ENCODE assay signal across 27 mouse cellular contexts in the genomic region with DNA sequence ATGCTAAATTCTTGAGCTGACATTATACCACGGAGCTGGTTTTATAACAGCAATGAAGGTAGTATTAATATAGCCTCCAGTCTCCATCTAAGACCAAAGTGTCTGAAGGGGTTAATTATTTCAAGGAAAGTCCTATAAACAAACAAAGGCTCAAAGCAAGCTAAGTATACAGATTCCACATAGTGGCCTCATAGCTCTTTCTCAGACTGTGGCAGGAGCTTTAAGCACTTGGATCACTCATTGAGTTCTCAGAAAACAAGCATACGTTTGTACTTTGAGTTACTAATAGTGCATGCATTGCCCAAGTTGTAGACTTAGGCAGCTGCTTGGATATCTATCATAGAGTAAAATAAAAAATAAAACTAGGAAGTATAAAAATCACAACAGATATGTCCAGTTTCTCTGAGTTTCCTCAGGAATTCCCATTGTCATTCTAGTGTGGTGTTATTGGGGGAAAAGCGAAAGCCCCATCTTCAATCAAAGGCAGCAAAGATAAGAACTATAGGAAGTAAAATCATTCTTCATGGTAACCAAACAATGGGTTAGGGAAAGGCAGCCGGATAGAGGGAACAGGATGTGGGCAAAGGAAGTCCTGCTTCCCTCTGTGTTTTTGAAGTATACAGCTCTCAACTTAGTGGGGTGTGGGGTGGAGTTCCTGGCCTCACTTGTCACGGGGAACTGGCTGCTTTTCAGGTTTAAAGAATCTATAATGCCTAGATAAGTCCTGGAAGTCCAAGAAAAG. TPM values are rescaled to one million over a fixed set of nuclear protein-coding genes. Genes with fewer than 3 reads are reported as not detected.
DNase-seq lines count a peak whose midpoint lies in the region; ATAC-seq and TF ChIP-seq lines count a peak whose summit lies in the region.
"Had no signal": no experiment of that assay in that cellular context is flagged by ENCODE, and none has a peak within 500 bp of the region (broad histone marks: within the 10 kb centered on the region; RNA-seq: fewer than 3 reads in every experiment).

No protein-coding gene starts in this region.

- TF ChIP-seq CTCF in lung, embryonic 14.5 days (IDR thresholded peaks at IDR 0.05; ENCODE audit: low read depth) = no peak

- no peaks in the 10 kb centered on the region for H3K4me1 ChIP-seq in heart, embryonic 12.5 days (replicated peaks)
- H3K4me1 ChIP-seq in kidney, embryonic 15.5 days = peaks cover 21% of the 10 kb centered on the region
- H3K4me1 ChIP-seq in lung, embryonic 14.5 days (ENCODE audit: insufficient read depth) = peaks cover 10% of the 10 kb centered on the region; the same call in 1 of the 2 replicates
- H3K4me1 ChIP-seq: forebrain, embryonic 15.5 days; hindbrain, embryonic 13.5 days; limb, embryonic 15.5 days; midbrain, embryonic 15.5 days; neural tube, embryonic 12.5 days had no signal

- no peak for DNase-seq in heart, postnatal 14 days
- no peak for DNase-seq in kidney, adult 11 months
- peak; percentile 59 for DNase-seq in lung, embryonic 14.5 days
- no peak for DNase-seq in lung, postnatal 25 days (ENCODE audit: low spot score)
- DNase-seq: adrenal gland, postnatal 36 days; cerebellum, adult 9-10 months; kidney, adult 18-20 months; left cerebral cortex, postnatal 4 days; right cerebral cortex, postnatal 14 days; spleen, adult 18-20 months; thymus, postnatal 14 days had no signal

- H3K9ac ChIP-seq in heart, embryonic 12.5 days = no peak overlapping the region
- no peak overlapping the region for H3K9ac ChIP-seq in kidney, embryonic 15.5 days
- H3K9ac ChIP-seq in lung, embryonic 14.5 days = no peak overlapping the region
- H3K9ac ChIP-seq: forebrain, embryonic 15.5 days; hindbrain, embryonic 13.5 days; limb, embryonic 15.5 days; midbrain, embryonic 15.5 days; neural tube, embryonic 12.5 days had no signal

- 48% methylated on average over 5 of the region's 5 CpGs for WGBS in heart, embryonic 12.5 days
- 40% methylated on average over 5 of the region's 5 CpGs for WGBS in kidney, embryonic 15.5 days
- 26% methylated on average over 5 of the region's 5 CpGs for WGBS in lung, embryonic 14.5 days

- no peak overlapping the region for H3K4me3 ChIP-seq in heart, embryonic 12.5 days
- H3K4me3 ChIP-seq in kidney, embryonic 15.5 days (replicated peaks) = no peak overlapping the region
- H3K4me3 ChIP-seq in lung, embryonic 14.5 days (ENCODE audit: low read depth, low read length) = no peak overlapping the region
- H3K4me3 ChIP-seq: forebrain, embryonic 15.5 days; hindbrain, embryonic 13.5 days; limb, embryonic 15.5 days; midbrain, embryonic 15.5 days; neural tube, embryonic 12.5 days had no signal

- H3K27ac ChIP-seq in heart, embryonic 12.5 days (ENCODE audit: poor library complexity, severe bottlenecking) = 0 out of 2 replicates have a peak overlapping the region, but pooled peaks have one; percentile 36
- H3K27ac ChIP-seq in kidney, embryonic 15.5 days = peak overlapping the region; percentile 91
- H3K27ac ChIP-seq in lung, embryonic 14.5 days (ENCODE audit: low read depth) = peak overlapping the region; percentile 65
- H3K27ac ChIP-seq: forebrain, embryonic 15.5 days; hindbrain, embryonic 13.5 days; limb, embryonic 15.5 days; macrophage; midbrain, embryonic 15.5 days; neural tube, embryonic 12.5 days had no signal

- no peaks in the 10 kb centered on the region for H3K9me3 ChIP-seq in heart, embryonic 12.5 days (replicated peaks)
- no peaks in the 10 kb centered on the region for H3K9me3 ChIP-seq in kidney, embryonic 15.5 days (replicated peaks)
- no peaks in the 10 kb centered on the region for H3K9me3 ChIP-seq in lung, embryonic 14.5 days (ENCODE audit: low read depth, low read length)
- H3K9me3 ChIP-seq: forebrain, embryonic 15.5 days; hindbrain, embryonic 13.5 days; limb, embryonic 15.5 days; midbrain, embryonic 15.5 days; neural tube, embryonic 12.5 days had no signal

- no peaks in the 10 kb centered on the region for H3K36me3 ChIP-seq in heart, embryonic 12.5 days
- no peaks in the 10 kb centered on the region for H3K36me3 ChIP-seq in kidney, embryonic 15.5 days
- no peaks in the 10 kb centered on the region for H3K36me3 ChIP-seq in lung, embryonic 14.5 days (ENCODE audit: insufficient read depth)
- H3K36me3 ChIP-seq: forebrain, embryonic 15.5 days; hindbrain, embryonic 13.5 days; limb, embryonic 15.5 days; midbrain, embryonic 15.5 days; neural tube, embryonic 12.5 days had no signal

- H3K27me3 ChIP-seq in heart, embryonic 12.5 days (replicated peaks) = no peaks in the 10 kb centered on the region
- H3K27me3 ChIP-seq in kidney, embryonic 15.5 days = no peaks in the 10 kb centered on the region
- H3K27me3 ChIP-seq in lung, embryonic 14.5 days (ENCODE audit: insufficient read depth, low read length) = no peaks in the 10 kb centered on the region
- H3K27me3 ChIP-seq: forebrain, embryonic 15.5 days; hindbrain, embryonic 13.5 days; limb, embryonic 15.5 days; midbrain, embryonic 15.5 days; neural tube, embryonic 12.5 days had no signal

- ATAC-seq in heart, embryonic 12.5 days (ENCODE audit: insufficient number of reproducible peaks, low FRiP score) = no peak
- no peak for ATAC-seq in kidney, embryonic 15.5 days (replicated peaks; ENCODE audit: low FRiP score)
- ATAC-seq in lung, embryonic 14.5 days (ENCODE audit: insufficient read depth) = peak; percentile 26; the same call in 1 of the 2 replicates
- ATAC-seq in common myeloid progenitor, adult 5-6 weeks (replicated peaks; ENCODE audit: low read depth, poor library complexity, severe bottlenecking) = 0 out of 2 replicates have a peak, but pooled peaks have one; percentile 36
- ATAC-seq: forebrain, embryonic 15.5 days; midbrain, embryonic 15.5 days had no signal

- no peak overlapping the region for H3K4me2 ChIP-seq in heart, embryonic 12.5 days
- H3K4me2 ChIP-seq in kidney, embryonic 15.5 days = no peak overlapping the region
- H3K4me2 ChIP-seq in lung, embryonic 14.5 days = no peak overlapping the region
- H3K4me2 ChIP-seq: forebrain, embryonic 15.5 days; hindbrain, embryonic 13.5 days; limb, embryonic 15.5 days; midbrain, embryonic 15.5 days; neural tube, embryonic 12.5 days had no signal

- intact Hi-C loops in heart, postnatal 14 days (cut with DNase I) = no loop called here

RNA-seq across cellular contexts. Expression of a gene that starts 48.8 kb away (rescaled TPM):
- polyA plus RNA-seq in heart, embryonic 12.5 days (2016; fragmentation: Nextera tagmentation; extraction: Ambion mirVana) = not detected in 2 replicates
- total RNA-seq in heart, postnatal 14 days (2021) = not detected
- polyA plus RNA-seq in kidney, embryonic 15.5 days (2015; fragmentation: Nextera tagmentation; extraction: Ambion mirVana) = not detected in 2 replicates
- not detected in 2 replicates for polyA plus RNA-seq in lung, embryonic 14.5 days (2014; fragmentation: Nextera tagmentation; extraction: Ambion mirVana)
- not detected in 2 replicates for total RNA-seq in common myeloid progenitor, adult 5-6 weeks (2017)
- total RNA-seq: adrenal gland, postnatal 36 days; ES-E14; gastrocnemius, adult 8-10 months; layer of hippocampus, adult 18-20 months; layer of hippocampus, postnatal 14 days; left cerebral cortex, adult 8-10 months; left cerebral cortex, postnatal 4 days had no signal
- polyA plus RNA-seq: forebrain, embryonic 15.5 days; gonadal fat pad, adult 2 months; heart, postnatal 0 days; hindbrain, embryonic 13.5 days; limb, embryonic 15.5 days; macrophage; midbrain, embryonic 15.5 days; neural tube, embryonic 12.5 days had no signal

Comparison
In these comparisons a context has a peak if more than half of its experiments do, and no peak if none do; other contexts are left out.
1. ATAC-seq: peak in lung, embryonic 14.5 days (single experiment) and common myeloid progenitor, adult 5-6 weeks (single experiment); none in heart, embryonic 12.5 days (single experiment) and kidney, embryonic 15.5 days (single experiment).
2. H3K27ac ChIP-seq: peak in every context shown above with its lines; median percentile 91 in kidney, embryonic 15.5 days; 65 in lung, embryonic 14.5 days; 36 in heart, embryonic 12.5 days.